Mouse (Mus musculus) megakaryocyte-erythroid progenitor cell, adult 5-6 weeks (primary cell): ENCODE measurements at regions not wholly inside any gene's neighbourhood (a gene's known extent, or its start where the extent isn't known, plus 50 kb on each side); places are given as distances from the start of the nearest gene placed in this dataset.
"Not testable (repeated sequence)": the region's sequence is repeated elsewhere in the genome, so short reads cannot be mapped to it uniquely, and the experiment has no call there.

ENCODE experiments used
- ATAC-seq: replicated peaks from 2 replicates; pipeline ENCODE4 v1.8.0; 2016; ENCODE audit warnings: mild to moderate bottlenecking, inconsistent platforms; ENCODE audit not compliant: severe bottlenecking, poor library complexity, low FRiP score, low TSS enrichment

DNA sequence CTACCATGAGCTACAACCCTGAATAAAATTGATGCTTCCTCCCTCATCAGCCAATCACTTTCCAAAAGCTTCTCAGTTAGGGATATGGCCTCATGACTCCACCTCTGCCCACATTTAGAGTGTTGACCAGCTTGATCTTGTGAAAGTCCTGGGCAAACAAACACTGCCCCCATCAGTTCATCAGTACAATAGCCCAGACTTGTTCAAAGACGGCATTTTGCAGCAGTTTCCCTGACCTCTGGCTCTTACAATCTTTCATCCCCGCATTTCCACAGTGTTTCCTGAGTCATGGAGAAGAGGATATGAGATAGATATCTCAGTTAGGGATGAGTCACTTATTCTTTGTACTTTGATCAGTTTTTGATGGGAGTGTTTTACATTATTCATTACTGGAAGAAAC is 203.5 kb upstream of the Asrgl1 start:
- ATAC-seq, result not testable (repeated sequence)

DNA sequence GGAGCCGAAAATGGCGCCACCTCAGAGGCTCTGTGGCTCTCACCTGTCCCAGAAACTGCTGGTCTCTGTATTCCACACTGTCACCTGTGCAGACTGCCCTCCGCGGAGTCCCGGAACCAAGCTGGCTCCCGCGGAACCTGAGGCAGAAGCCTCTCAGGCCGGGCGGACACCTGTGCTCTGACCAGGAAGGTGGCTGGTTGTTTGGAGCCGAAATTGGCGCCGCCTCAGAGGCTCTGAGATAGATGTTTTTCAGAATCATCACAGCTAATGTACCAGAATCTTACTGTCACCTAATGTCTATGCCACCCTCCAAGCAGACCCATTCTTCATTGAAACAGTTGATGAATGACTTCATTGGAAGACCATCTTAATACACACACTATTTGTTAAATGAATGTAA is 202.0 kb upstream of the Asrgl1 start:
- not testable (repeated sequence) for ATAC-seq

DNA sequence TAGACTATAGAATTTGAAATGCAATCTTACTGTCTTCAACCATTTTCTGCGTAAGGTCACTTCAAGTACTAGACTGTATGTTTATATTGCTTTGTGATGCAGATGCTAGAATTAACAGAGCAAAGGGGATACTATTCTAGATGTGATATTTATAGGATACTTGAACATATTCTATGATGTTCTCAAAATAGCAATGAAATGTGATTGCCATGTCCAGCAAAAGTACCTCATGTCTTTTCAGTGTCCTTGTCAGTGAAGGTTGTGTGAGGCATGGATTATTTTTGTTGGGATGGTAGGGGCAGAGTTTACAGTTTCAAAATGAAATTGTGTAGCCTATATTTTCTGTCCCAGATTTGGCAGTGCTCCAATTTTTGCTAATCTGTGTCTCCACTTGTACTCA is 182.5 kb upstream of the Asrgl1 start:
- ATAC-seq, result not testable (repeated sequence)

DNA sequence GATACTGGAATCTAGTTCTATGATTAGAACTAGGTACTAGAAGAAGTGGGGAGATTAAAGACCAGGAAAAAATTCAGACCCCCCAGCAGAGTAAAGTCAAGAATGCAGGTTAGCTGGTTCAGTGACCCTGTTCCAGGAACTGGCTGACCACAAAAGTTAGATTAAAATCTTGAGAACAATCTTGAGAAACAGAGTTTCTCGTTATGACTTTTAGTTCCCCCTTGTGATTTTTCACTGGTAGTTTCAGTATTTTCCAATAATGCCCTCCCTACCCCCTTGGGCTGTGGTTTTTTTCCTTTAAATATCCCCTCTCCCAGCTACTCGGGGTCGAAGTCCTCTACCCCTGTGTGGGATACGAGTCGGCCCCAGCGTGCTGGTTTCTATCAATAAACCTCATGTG is 180.7 kb upstream of the Asrgl1 start:
- ATAC-seq, result not testable (repeated sequence)

DNA sequence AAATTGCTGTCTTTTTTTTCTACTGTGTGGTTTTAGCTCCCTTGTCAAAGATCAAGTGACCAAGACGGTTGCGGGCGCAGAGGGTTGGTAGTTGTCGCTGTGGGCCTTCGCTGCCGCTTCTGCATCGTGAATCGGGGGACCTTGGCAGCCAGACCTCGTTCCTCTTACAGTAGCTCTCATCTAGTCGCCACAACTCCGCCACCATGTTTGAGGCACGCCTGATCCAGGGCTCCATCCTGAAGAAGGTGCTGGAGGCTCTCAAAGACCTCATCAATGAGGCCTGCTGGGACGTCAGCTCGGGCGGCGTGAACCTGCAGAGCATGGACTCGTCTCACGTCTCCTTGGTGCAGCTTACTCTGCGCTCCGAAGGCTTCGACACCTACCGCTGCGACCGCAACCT is 147.7 kb upstream of the Asrgl1 start:
- ATAC-seq, result peak; percentile 96

DNA sequence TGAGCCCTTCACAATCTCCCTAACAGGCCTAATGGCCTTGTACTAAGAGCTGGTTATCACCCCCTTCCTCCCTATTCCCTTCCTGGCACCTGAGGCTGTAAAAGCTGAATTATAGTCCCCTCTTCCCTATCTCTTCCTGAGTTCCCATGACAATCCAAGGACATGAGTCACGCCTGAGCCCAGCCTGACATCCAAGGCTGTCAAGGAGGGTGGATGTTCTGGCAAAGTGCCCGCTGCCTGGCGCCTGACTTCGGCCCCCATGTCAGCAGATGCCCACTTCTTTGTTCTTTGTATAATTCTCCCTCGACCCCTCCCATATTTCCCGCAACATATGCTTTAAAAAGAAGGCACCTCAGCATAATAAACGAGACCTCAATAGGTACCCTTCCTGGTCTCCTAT is 99.2 kb upstream of the Asrgl1 start:
- ATAC-seq, result not testable (repeated sequence)
